Mouse (Mus musculus) cerebellum, adult 2 months (tissue): ENCODE measurements around the gene Tor1aip1.

Experiments used
- CTCF ChIP-seq: fragments of 200-500 bp; IDR thresholded peaks from 2 replicates; pipeline ENCODE4 v1.5.1; 2011; ENCODE audit warnings: low read depth, mild to moderate bottlenecking, control low read depth, low read length, moderate library complexity, borderline replicate concordance; ENCODE audit not compliant: insufficient read depth
- POLR2A ChIP-seq: fragments of 200-500 bp; IDR thresholded peaks from 2 replicates; pipeline ENCODE4 v1.6.1; 2011; ENCODE audit warnings: low read length, control low read depth, borderline replicate concordance; ENCODE audit not compliant: insufficient read depth

DNA sequence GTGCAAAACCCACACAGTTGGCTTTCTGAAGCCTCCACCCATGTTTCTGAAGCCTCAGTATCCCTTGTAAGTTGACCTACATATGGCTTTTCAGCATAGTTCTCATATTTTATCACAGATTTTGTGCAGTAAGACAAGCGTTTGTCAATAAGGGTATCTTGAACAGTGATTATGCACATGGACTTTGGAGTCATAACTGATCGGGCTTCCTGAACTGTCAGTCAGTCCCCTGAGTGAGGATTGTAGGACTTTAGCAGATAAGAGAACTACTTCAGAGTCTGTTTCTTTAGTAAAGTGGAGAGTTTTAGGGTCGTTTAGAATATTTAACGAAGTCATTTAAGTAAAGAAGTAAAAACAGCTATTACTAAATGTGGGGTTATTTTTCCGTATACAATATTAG lies 6.2 kb upstream of the Tor1aip1 start:
- TF ChIP-seq CTCF = no peak
- TF ChIP-seq POLR2A = no peak
